Mouse (Mus musculus) c-Kit-negative CD71-positive TER-119-positive erythroid progenitor cells, embryonic 14.5 days (primary cell): ENCODE data around the gene Naa40.

Source experiments
- DNase-seq: peaks from one replicate; pipeline ENCODE4 v3.0.0-alpha.2; 2013; ENCODE audit warnings: low read depth, low spot score

Naa40 gene

GRCm38 (mm10) chr19:7183419-7183818 lies 57.6 kb downstream of the Naa40 start:
- DNase-seq, result no peak

- no peak for DNase-seq
Observed at GRCm38 (mm10) chr19:7182273-7182949, 58.6 kb downstream of the Naa40 start.

GRCm38 (mm10) chr19:7181496-7181895 lies 59.5 kb downstream of the Naa40 start:
- DNase-seq, result no peak

GRCm38 (mm10) chr19:7180756-7181405 lies 60.1 kb downstream of the Naa40 start:
- no peak for DNase-seq

GRCm38 (mm10) chr19:7178841-7179452 lies 62.0 kb downstream of the Naa40 start:
- no peak for DNase-seq

- DNase-seq, result no peak
Observed at GRCm38 (mm10) chr19:7177804-7178511, 63.0 kb downstream of the Naa40 start.

GRCm38 (mm10) chr19:7176041-7176696 lies 64.8 kb downstream of the Naa40 start:
- DNase-seq, result no peak
